Mouse (Mus musculus) heart, embryonic 12.5 days (tissue): ENCODE data around the gene Itsn1. TPM values are rescaled to one million over a fixed set of nuclear protein-coding genes. Genes with fewer than 3 reads are reported as not detected.

ENCODE experiments used
- ATAC-seq: fragments of 200-750 bp; cut with Nextera tagmentation; 2 replicates; pipeline ENCODE4 v1.8.0; 2017; ENCODE audit warnings: moderate TSS enrichment, moderate library complexity; ENCODE audit not compliant: insufficient number of reproducible peaks, low FRiP score
- H3K27ac ChIP-seq: fragments of 300-500 bp; sonication (generic); 2 replicates; pipeline ENCODE4 v1.5.1; 2016; ENCODE audit warnings: mild to moderate bottlenecking, moderate library complexity; ENCODE audit not compliant: poor library complexity, severe bottlenecking
- H3K27me3 ChIP-seq: fragments of 300-500 bp; sonication (generic); replicated peaks from 2 replicates; pipeline ENCODE4 v1.6.1; 2016; ENCODE audit warnings: mild to moderate bottlenecking, moderate library complexity
- H3K36me3 ChIP-seq: fragments of 300-500 bp; sonication (generic); 2 replicates; pipeline ENCODE4 v1.6.1; 2016; ENCODE audit warnings: mild to moderate bottlenecking, moderate library complexity
- H3K4me1 ChIP-seq: fragments of 300-500 bp; sonication (generic); replicated peaks from 2 replicates; pipeline ENCODE4 v1.6.1; 2016; ENCODE audit warnings: mild to moderate bottlenecking
- H3K4me2 ChIP-seq: fragments of 300-500 bp; sonication (generic); 2 replicates; pipeline ENCODE4 v1.6.1; 2016; ENCODE audit warnings: mild to moderate bottlenecking, moderate library complexity
- H3K4me3 ChIP-seq: fragments of 300-500 bp; sonication (generic); 2 replicates; pipeline ENCODE4 v1.5.1; 2016; ENCODE audit warnings: mild to moderate bottlenecking
- H3K9ac ChIP-seq: fragments of 300-500 bp; sonication (generic); 2 replicates; pipeline ENCODE4 v1.6.1; 2016; ENCODE audit warnings: mild to moderate bottlenecking, moderate library complexity
- H3K9me3 ChIP-seq: fragments of 300-500 bp; sonication (generic); replicated peaks from 2 replicates; pipeline ENCODE4 v1.6.1; 2016; ENCODE audit warnings: mild to moderate bottlenecking, moderate library complexity
- WGBS: fragments of 180-500 bp; shearing (Covaris S2); methylation state at CpG from one replicate; pipeline ENCODE4 v1.1.7; 2016; 5-methylcytosine and 5-hydroxymethylcytosine counted together
- polyA plus RNA-seq: library from polyadenylated mRNA; unstranded; fragments of >200 nt; fragmentation: Nextera tagmentation; extraction: Ambion mirVana; gene quantifications from 2 replicates; pipeline ENCODE4 v1.2.1, GENCODE M21; 2016

Itsn1 gene
- polyA plus RNA-seq, 1 experiment from 2014 or later = 29.7 TPM

GRCm38 (mm10) chr16:91935108-91935507, 206.0 kb downstream of the Itsn1 start:
- Histone ChIP-seq H3K4me2 (no peak overlapping the region), H3K9me3 (no peaks in the 10 kb centered on the region)
- no peak for ATAC-seq

GRCm38 (mm10) chr16:91935726-91936125, 206.6 kb downstream of the Itsn1 start:
- no peak overlapping the region for H3K27ac ChIP-seq
- no peak for ATAC-seq
- no peak overlapping the region for H3K4me2 ChIP-seq
- H3K36me3 ChIP-seq = no peaks in the 10 kb centered on the region
- no peaks in the 10 kb centered on the region for H3K9me3 ChIP-seq
- no peak overlapping the region for H3K4me3 ChIP-seq
- no peaks in the 10 kb centered on the region for H3K27me3 ChIP-seq
- H3K9ac ChIP-seq = no peak overlapping the region
- WGBS = 56% methylated on average over 8 of the region's 8 CpGs
- peaks cover 5% of the 10 kb centered on the region; the same call in 1 of the 2 replicates for H3K4me1 ChIP-seq

More at GRCm38 (mm10) chr16:91935108-91935507, 206.0 kb downstream of the Itsn1 start:
- no peak overlapping the region for H3K27ac ChIP-seq
- no peaks in the 10 kb centered on the region for H3K27me3 ChIP-seq
- H3K36me3 ChIP-seq = 0 out of 2 replicates have a peak, but pooled peaks cover 1% of the 10 kb centered on the region
- WGBS = 35% methylated on average over 8 of the region's 8 CpGs
- H3K4me3 ChIP-seq = no peak overlapping the region
- peaks cover 10% of the 10 kb centered on the region for H3K4me1 ChIP-seq
- H3K9ac ChIP-seq = no peak overlapping the region

GRCm38 (mm10) chr16:91936340-91937030, 207.4 kb downstream of the Itsn1 start:
- no peak for ATAC-seq
- no peaks in the 10 kb centered on the region for H3K36me3 ChIP-seq
- H3K27ac ChIP-seq = no peak overlapping the region
- H3K9ac ChIP-seq = no peak overlapping the region
- H3K4me1 ChIP-seq = peaks cover 3% of the 10 kb centered on the region; the same call in 1 of the 2 replicates
- 44% methylated on average over 10 of the region's 10 CpGs for WGBS
- no peaks in the 10 kb centered on the region for H3K27me3 ChIP-seq
- H3K4me3 ChIP-seq = no peak overlapping the region
- H3K9me3 ChIP-seq = no peaks in the 10 kb centered on the region
- no peak overlapping the region for H3K4me2 ChIP-seq

- Histone ChIP-seq H3K27me3 (no peaks in the 10 kb centered on the region), H3K36me3 (no peaks in the 10 kb centered on the region), H3K27ac (no peak overlapping the region), H3K9me3 (no peaks in the 10 kb centered on the region), H3K9ac (no peak overlapping the region), H3K4me1 (peaks cover 3% of the 10 kb centered on the region; the same call in 1 of the 2 replicates), H3K4me2 (no peak overlapping the region), H3K4me3 (no peak overlapping the region)
- WGBS = 88% methylated on average over 11 of the region's 11 CpGs
- ATAC-seq = no peak
These were observed 208.2 kb downstream of the Itsn1 start for GRCm38 (mm10) chr16:91937281-91937680.

- ATAC-seq = no peak
- H3K27ac ChIP-seq = no peak overlapping the region
- H3K9ac ChIP-seq = no peak overlapping the region
- 75% methylated on average over 5 of the region's 5 CpGs for WGBS
- H3K9me3 ChIP-seq = no peaks in the 10 kb centered on the region
- peaks cover 3% of the 10 kb centered on the region; the same call in 1 of the 2 replicates for H3K4me1 ChIP-seq
- no peaks in the 10 kb centered on the region for H3K27me3 ChIP-seq
- H3K36me3 ChIP-seq = no peaks in the 10 kb centered on the region
- H3K4me2 ChIP-seq = no peak overlapping the region
- no peak overlapping the region for H3K4me3 ChIP-seq
These were observed 209.1 kb downstream of the Itsn1 start for GRCm38 (mm10) chr16:91938141-91938540.

GRCm38 (mm10) chr16:91940726-91941125, 211.6 kb downstream of the Itsn1 start:
- Histone ChIP-seq H3K27ac (no peak overlapping the region), H3K4me1 (peaks cover 3% of the 10 kb centered on the region; the same call in 1 of the 2 replicates), H3K4me2 (no peak overlapping the region), H3K4me3 (no peak overlapping the region), H3K9me3 (no peaks in the 10 kb centered on the region), H3K27me3 (no peaks in the 10 kb centered on the region), H3K36me3 (no peaks in the 10 kb centered on the region), H3K9ac (no peak overlapping the region)
- 55% methylated on average over 6 of the region's 6 CpGs for WGBS
- no peak for ATAC-seq

GRCm38 (mm10) chr16:91942201-91942600, 213.1 kb downstream of the Itsn1 start:
- Histone ChIP-seq H3K4me2 (no peak overlapping the region), H3K36me3 (no peaks in the 10 kb centered on the region), H3K27ac (no peak overlapping the region), H3K4me3 (no peak overlapping the region), H3K9ac (no peak overlapping the region), H3K4me1 (peaks cover 3% of the 10 kb centered on the region; the same call in 1 of the 2 replicates), H3K27me3 (no peaks in the 10 kb centered on the region), H3K9me3 (no peaks in the 10 kb centered on the region)
- 89% methylated on average over 14 of the region's 14 CpGs for WGBS
- no peak for ATAC-seq

GRCm38 (mm10) chr16:91946261-91946660, 217.2 kb downstream of the Itsn1 start:
- no peaks in the 10 kb centered on the region for H3K9me3 ChIP-seq
- H3K4me2 ChIP-seq = no peak overlapping the region
- no peaks in the 10 kb centered on the region for H3K4me1 ChIP-seq
- no peaks in the 10 kb centered on the region for H3K36me3 ChIP-seq
- H3K9ac ChIP-seq = no peak overlapping the region
- no peak overlapping the region for H3K4me3 ChIP-seq
- no peak overlapping the region for H3K27ac ChIP-seq
- H3K27me3 ChIP-seq = no peaks in the 10 kb centered on the region
- ATAC-seq = no peak
- WGBS = 77% methylated on average over 10 of the region's 10 CpGs

- H3K4me2 ChIP-seq = no peak overlapping the region
- H3K36me3 ChIP-seq = no peaks in the 10 kb centered on the region
- ATAC-seq = no peak
- H3K27me3 ChIP-seq = no peaks in the 10 kb centered on the region
- 80% methylated on average over 11 of the region's 11 CpGs for WGBS
- no peak overlapping the region for H3K4me3 ChIP-seq
- H3K9ac ChIP-seq = no peak overlapping the region
- H3K4me1 ChIP-seq = no peaks in the 10 kb centered on the region
- H3K9me3 ChIP-seq = no peaks in the 10 kb centered on the region
- H3K27ac ChIP-seq = no peak overlapping the region
These were observed 218.0 kb downstream of the Itsn1 start for GRCm38 (mm10) chr16:91947093-91947492.

GRCm38 (mm10) chr16:91953967-91954366, 224.9 kb downstream of the Itsn1 start:
- Histone ChIP-seq H3K4me3 (no peak overlapping the region), H3K27ac (no peak overlapping the region), H3K9me3 (peaks cover 7% of the 10 kb centered on the region), H3K4me2 (no peak overlapping the region), H3K9ac (no peak overlapping the region), H3K27me3 (no peaks in the 10 kb centered on the region), H3K4me1 (no peaks in the 10 kb centered on the region), H3K36me3 (no peaks in the 10 kb centered on the region)
- WGBS = 91% methylated on average over 4 of the region's 4 CpGs
- no peak for ATAC-seq

GRCm38 (mm10) chr16:91954766-91955165, 225.7 kb downstream of the Itsn1 start:
- no peaks in the 10 kb centered on the region for H3K36me3 ChIP-seq
- no peak overlapping the region for H3K27ac ChIP-seq
- ATAC-seq = no peak
- no peak overlapping the region for H3K4me2 ChIP-seq
- no peaks in the 10 kb centered on the region for H3K4me1 ChIP-seq
- H3K27me3 ChIP-seq = no peaks in the 10 kb centered on the region
- peaks cover 7% of the 10 kb centered on the region for H3K9me3 ChIP-seq
- H3K9ac ChIP-seq = no peak overlapping the region
- H3K4me3 ChIP-seq = no peak overlapping the region
- 81% methylated on average over 8 of the region's 8 CpGs for WGBS
